ENCODE assay signal across 8 mouse cellular contexts in genomic region chr5:74796421-74797067, GRCm38 (mm10).
DNase-seq lines count a peak whose midpoint lies in the region; ATAC-seq and TF ChIP-seq lines count a peak whose summit lies in the region.

No protein-coding gene starts in this region.

- peak; percentile 54 for DNase-seq in kidney, adult 2 months
- DNase-seq in kidney, adult 11 months: no peak
- DNase-seq in Patski (ENCODE audit: low read depth, low spot score): no peak
- peak; percentile 90 for DNase-seq in embryo, embryonic 11 days
- DNase-seq in heart, postnatal 36 days: peak; percentile 49 to 55
- DNase-seq in limb, embryonic 14.5 days (ENCODE audit: low spot score): peak; percentile 89
- peak; percentile 47 to 73 for DNase-seq in right cerebral cortex, postnatal 10 days (ENCODE audit: low spot score in 2 of 2)

- no peak for ATAC-seq in Patski
- ATAC-seq in limb, embryonic 14.5 days (ENCODE audit: low FRiP score, low read depth): peak; percentile 76
- no peak for ATAC-seq in activated CD4-positive, CD25-positive, alpha-beta regulatory T cell, adult 4 months

- no peaks in the 10 kb centered on the region for H3K9me3 ChIP-seq in limb, embryonic 14.5 days (ENCODE audit: control insufficient read depth, low read length)

- CTCF ChIA-PET in Patski (lab: Charles Lee): interaction anchor here (0.6 to 1.3 kb wide), 9 partner anchors 9 to 347 kb away, joined by 3 to 4 read pairs (median 3); no protein-coding TSS in a partner anchor

- H3K4me3 ChIP-seq in kidney, adult 2 months (ENCODE audit: insufficient read depth, low read depth, low read length): no peak overlapping the region
- H3K4me3 ChIP-seq in limb, embryonic 14.5 days (replicated peaks; ENCODE audit: low read length): no peak overlapping the region

- no peak overlapping the region for H3K4me2 ChIP-seq in limb, embryonic 14.5 days (replicated peaks; ENCODE audit: low read depth, low read length, severe bottlenecking)

- peak; percentile 65 for TF ChIP-seq CTCF in kidney, adult 2 months (conservative IDR thresholded peaks at IDR 0.05; ENCODE audit: insufficient read depth, insufficient read length, low read depth, low read length)
- TF ChIP-seq CTCF in Patski (IDR thresholded peaks at IDR 0.05): peak; percentile 75

- 41% methylated on average over 8 of the region's 8 CpGs for WGBS in kidney, adult 2 months
- WGBS in limb, embryonic 14.5 days: 32% methylated on average over 8 of the region's 8 CpGs

- no peaks in the 10 kb centered on the region for H3K36me3 ChIP-seq in kidney, adult 2 months (ENCODE audit: control insufficient read depth, insufficient read depth, low read length)
- no peaks in the 10 kb centered on the region for H3K36me3 ChIP-seq in limb, embryonic 14.5 days (ENCODE audit: control insufficient read depth, insufficient read depth, low read length)

- peaks cover 8% of the 10 kb centered on the region; the same call in 1 of the 2 replicates for H3K4me1 ChIP-seq in kidney, adult 2 months (ENCODE audit: control insufficient read depth, insufficient read depth, low read length)
- H3K4me1 ChIP-seq in limb, embryonic 14.5 days (ENCODE audit: control insufficient read depth, insufficient read depth, low read length): peaks cover 26% of the 10 kb centered on the region

- no peak overlapping the region for H3K9ac ChIP-seq in limb, embryonic 14.5 days (ENCODE audit: low read depth, low read length, severe bottlenecking)

- POLR2A ChIA-PET in Patski (lab: Charles Lee): interaction anchor here (0.7 kb wide), 1 partner anchor 38 kb away, joined by 3 read pairs; no protein-coding TSS in a partner anchor

- in situ Hi-C loops in Patski (cut with MboI; ENCODE audit: low pct_unique_long_range_greater_than_20kb): loop anchor here (5.0 to 10.0 kb wide), 4 partner anchors 101 to 361 kb away; partner anchors contain the start of gene Chic2

- no peak overlapping the region for H3K27ac ChIP-seq in kidney, adult 2 months (ENCODE audit: insufficient read depth, low read depth, low read length)
- H3K27ac ChIP-seq in limb, embryonic 14.5 days (replicated peaks; ENCODE audit: low read depth, low read length): 0 out of 2 replicates have a peak overlapping the region, but pooled peaks have one; percentile 7

- TF ChIP-seq POLR2A in kidney, adult 2 months (IDR thresholded peaks at IDR 0.05; ENCODE audit: low read depth, low read length): no peak
- no peak for TF ChIP-seq POLR2A in limb, embryonic 14.5 days (IDR thresholded peaks at IDR 0.05; ENCODE audit: borderline replicate concordance, extremely low read depth, insufficient read depth, insufficient read length)

- intact Hi-C loops in heart, postnatal 36 days (cut with DNase I): loop anchor here (5.0 to 10.0 kb wide), 3 partner anchors 101 to 942 kb away; partner anchors contain the start of gene Pdgfra

- H3K27me3 ChIP-seq in kidney, adult 2 months (replicated peaks; ENCODE audit: control insufficient read depth, insufficient read depth, low read length): no peaks in the 10 kb centered on the region
- H3K27me3 ChIP-seq in Patski: no peaks in the 10 kb centered on the region
- H3K27me3 ChIP-seq in limb, embryonic 14.5 days (ENCODE audit: control insufficient read depth, insufficient read depth, low read length): no peaks in the 10 kb centered on the region

Comparison
In these comparisons a context has a peak if more than half of its experiments do, and no peak if none do; other contexts are left out.
1. DNase-seq: peak in kidney, adult 2 months (single experiment), embryo, embryonic 11 days (single experiment), heart, postnatal 36 days (2 of 2), limb, embryonic 14.5 days (single experiment) and right cerebral cortex, postnatal 10 days (2 of 2); none in kidney, adult 11 months (single experiment) and Patski (single experiment).